Mouse (Mus musculus) heart, adult 2 months (tissue): ENCODE results near the gene Ptma.

Experiments used
- CTCF ChIP-seq: fragments of 200-600 bp; IDR thresholded peaks from 2 replicates; pipeline ENCODE4 v1.8.1; 2022; ENCODE audit warnings: antibody characterized with exemption, mild to moderate bottlenecking, moderate library complexity
- POLR2A ChIP-seq: fragments of 200-500 bp; IDR thresholded peaks from 2 replicates; pipeline ENCODE4 v1.6.1; 2011; ENCODE audit warnings: mild to moderate bottlenecking, low read depth, low read length, control low read depth; ENCODE audit not compliant: insufficient read depth

- no peak for TF ChIP-seq CTCF
- no peak for TF ChIP-seq POLR2A
Observed at GRCm38 (mm10) chr1:86510266-86510665, 16.3 kb upstream of the Ptma start.
